Mouse (Mus musculus) limb, embryonic 14.5 days (tissue): ENCODE results near the gene Tpbgl. TPM values are rescaled to one million over a fixed set of nuclear protein-coding genes. Genes with fewer than 3 reads are reported as not detected.

Source experiments
- ATAC-seq: fragments of 200-750 bp; cut with Nextera tagmentation; 2 replicates; pipeline ENCODE4 v1.8.0; 2017; ENCODE audit warnings: low read depth, moderate number of reproducible peaks, moderate TSS enrichment; ENCODE audit not compliant: low FRiP score
- DNase-seq: peaks from one replicate; pipeline ENCODE4 v3.0.0-alpha.2; 2015; ENCODE audit warnings: low spot score
- H3K27ac ChIP-seq: fragments of 300-500 bp; sonication (generic); replicated peaks from 2 replicates; pipeline ENCODE4 v1.5.1; 2014; ENCODE audit warnings: low read depth, mild to moderate bottlenecking, low read length, moderate library complexity, mixed read lengths
- H3K27me3 ChIP-seq: fragments of 300-500 bp; sonication (generic); 2 replicates; pipeline ENCODE4 v1.6.1; 2014; ENCODE audit warnings: low read length, mixed read lengths; ENCODE audit not compliant: control insufficient read depth, insufficient read depth
- H3K36me3 ChIP-seq: fragments of 300-500 bp; sonication (generic); 2 replicates; pipeline ENCODE4 v1.6.1; 2014; ENCODE audit warnings: mild to moderate bottlenecking, low read length, moderate library complexity, mixed read lengths; ENCODE audit not compliant: control insufficient read depth, insufficient read depth
- H3K4me1 ChIP-seq: fragments of 300-500 bp; sonication (generic); 2 replicates; pipeline ENCODE4 v1.6.1; 2014; ENCODE audit warnings: antibody characterized with exemption, low read length, mixed read lengths; ENCODE audit not compliant: control insufficient read depth, insufficient read depth
- H3K4me2 ChIP-seq: fragments of 300-500 bp; sonication (generic); replicated peaks from 2 replicates; pipeline ENCODE4 v1.6.1; 2014; ENCODE audit warnings: low read depth, mild to moderate bottlenecking, low read length, moderate library complexity; ENCODE audit not compliant: severe bottlenecking
- H3K4me3 ChIP-seq: fragments of 300-500 bp; sonication (generic); replicated peaks from 2 replicates; pipeline ENCODE4 v1.5.1; 2014; ENCODE audit warnings: low read length
- H3K9ac ChIP-seq: fragments of 300-500 bp; sonication (generic); 2 replicates; pipeline ENCODE4 v1.6.1; 2014; ENCODE audit warnings: mild to moderate bottlenecking, low read depth, low read length, moderate library complexity; ENCODE audit not compliant: severe bottlenecking
- H3K9me3 ChIP-seq: fragments of 300-500 bp; sonication (generic); 2 replicates; pipeline ENCODE4 v1.6.1; 2016; ENCODE audit warnings: low read length; ENCODE audit not compliant: control insufficient read depth
- POLR2A ChIP-seq: fragments of 200-500 bp; IDR thresholded peaks from 2 replicates; pipeline ENCODE4 v1.8.0; 2012; ENCODE audit warnings: inconsistent platforms, mild to moderate bottlenecking, moderate library complexity, borderline replicate concordance; ENCODE audit not compliant: insufficient read depth, insufficient read length; ENCODE audit errors: extremely low read depth
- WGBS: fragments of 180-500 bp; shearing (Covaris S2); extraction: QIAGEN DNeasy Blood & Tissue Kit; methylation state at CpG from one replicate; pipeline ENCODE4 v1.1.7; 2014; 5-methylcytosine and 5-hydroxymethylcytosine counted together
- polyA plus RNA-seq, 2 experiments: library from polyadenylated mRNA; depleted of rRNA in 1 of 2; stranded (reverse) in 1 of 2; unstranded in 1 of 2; fragments of >200 nt; fragmentation: Nextera tagmentation in 1 of 2; extraction: Ambion mirVana in 1 of 2; gene quantifications; 2 replicates each; pipeline versions ENCODE4 v1.2.1 to v1.2.3; 2012 to 2014

Gene Tpbgl
- polyA plus RNA-seq, 2 experiments, result 0.45 to 0.73 TPM

DNA sequence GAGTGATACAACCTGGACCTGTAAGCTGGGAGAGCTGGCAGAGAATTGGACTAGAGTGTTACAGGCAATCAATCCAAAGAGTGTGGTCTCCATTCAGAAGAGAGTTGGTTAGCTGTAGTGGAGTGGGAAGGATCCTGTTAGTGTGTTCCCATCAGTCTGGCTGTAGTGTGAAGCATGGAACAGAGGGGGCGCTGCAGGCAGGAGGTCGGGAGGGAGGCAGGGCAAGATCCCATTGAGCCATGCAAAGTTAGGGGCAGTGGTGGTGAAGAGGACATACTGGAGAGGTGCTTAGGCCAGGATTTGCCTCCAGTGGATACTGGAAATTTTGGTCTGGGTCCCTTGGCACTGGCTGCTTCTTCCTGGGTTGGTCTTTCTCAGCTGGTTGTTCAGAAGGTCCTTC, 8.6 kb downstream of the Tpbgl start:
- H3K4me3 ChIP-seq, result no peak overlapping the region
- no peak overlapping the region for H3K27ac ChIP-seq
- WGBS, result 58% methylated on average over 2 of the region's 2 CpGs
- H3K4me1 ChIP-seq, result no peaks in the 10 kb centered on the region
- no peaks in the 10 kb centered on the region for H3K9me3 ChIP-seq
- ATAC-seq (no peak), DNase-seq (no peak)
- H3K27me3 ChIP-seq, result no peaks in the 10 kb centered on the region; the same call in 1 of the 2 replicates
- no peaks in the 10 kb centered on the region for H3K36me3 ChIP-seq
- no peak overlapping the region for H3K4me2 ChIP-seq
- no peak for TF ChIP-seq POLR2A
- H3K9ac ChIP-seq, result no peak overlapping the region

DNA sequence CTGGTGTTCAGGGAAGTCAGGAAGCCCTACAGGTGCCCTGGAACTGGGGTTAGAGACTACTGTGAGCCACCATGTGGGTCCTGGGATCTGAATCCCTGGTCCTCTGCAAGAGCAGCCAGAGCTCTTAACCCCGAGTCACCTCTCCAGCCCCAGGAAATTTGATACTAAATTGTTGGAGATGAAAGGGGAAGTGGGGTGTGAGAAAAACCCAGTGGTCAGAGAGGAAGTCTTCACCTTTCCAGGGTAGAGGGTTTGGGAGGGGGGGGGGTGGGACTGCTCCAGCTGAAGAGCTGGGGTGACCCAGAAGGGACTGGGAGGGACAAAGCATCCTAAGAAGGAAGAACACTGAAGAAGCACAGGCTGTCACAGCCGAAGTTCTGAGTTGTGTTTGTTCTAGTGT, 19.3 kb downstream of the Tpbgl start:
- H3K27ac ChIP-seq, result no peak overlapping the region
- no peak for DNase-seq
- TF ChIP-seq POLR2A, result no peak
- no peak overlapping the region for H3K4me3 ChIP-seq
- no peaks in the 10 kb centered on the region for H3K27me3 ChIP-seq
- H3K4me2 ChIP-seq, result no peak overlapping the region
- no peak for ATAC-seq
- H3K9ac ChIP-seq, result no peak overlapping the region
- H3K36me3 ChIP-seq, result peaks cover 12% of the 10 kb centered on the region; the same call in 1 of the 2 replicates
- 50% methylated on average over 2 of the region's 2 CpGs for WGBS
- no peaks in the 10 kb centered on the region for H3K9me3 ChIP-seq
- H3K4me1 ChIP-seq, result no peaks in the 10 kb centered on the region

DNA sequence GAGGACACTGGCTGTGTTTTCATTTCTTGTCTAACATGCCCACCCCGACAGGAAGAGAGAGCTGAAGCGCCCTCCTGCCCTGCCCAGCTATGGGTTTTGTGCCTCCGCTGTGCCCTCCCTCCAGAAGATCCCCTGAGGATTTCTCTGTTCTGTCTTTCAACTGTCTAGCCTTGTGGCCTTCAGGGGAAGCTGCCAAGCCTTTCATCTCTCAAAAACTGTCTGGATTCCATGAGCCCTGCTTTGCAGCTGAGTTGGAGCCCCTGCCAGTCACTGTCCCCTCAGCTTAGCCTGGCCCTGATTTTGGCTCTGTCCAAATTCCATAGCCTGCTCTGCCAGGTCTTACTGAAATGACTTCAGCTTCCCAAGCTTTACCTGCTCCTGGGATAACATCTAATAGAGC, 20.1 kb downstream of the Tpbgl start:
- no peak for ATAC-seq
- 85% methylated on average over 3 of the region's 3 CpGs for WGBS
- H3K4me3 ChIP-seq, result no peak overlapping the region
- DNase-seq, result no peak
- no peaks in the 10 kb centered on the region for H3K9me3 ChIP-seq
- no peak overlapping the region for H3K9ac ChIP-seq
- H3K4me1 ChIP-seq, result no peaks in the 10 kb centered on the region
- H3K27ac ChIP-seq, result no peak overlapping the region
- H3K4me2 ChIP-seq, result no peak overlapping the region
- no peak for TF ChIP-seq POLR2A
- H3K36me3 ChIP-seq, result peaks cover 18% of the 10 kb centered on the region; the same call in 1 of the 2 replicates
- no peaks in the 10 kb centered on the region for H3K27me3 ChIP-seq

DNA sequence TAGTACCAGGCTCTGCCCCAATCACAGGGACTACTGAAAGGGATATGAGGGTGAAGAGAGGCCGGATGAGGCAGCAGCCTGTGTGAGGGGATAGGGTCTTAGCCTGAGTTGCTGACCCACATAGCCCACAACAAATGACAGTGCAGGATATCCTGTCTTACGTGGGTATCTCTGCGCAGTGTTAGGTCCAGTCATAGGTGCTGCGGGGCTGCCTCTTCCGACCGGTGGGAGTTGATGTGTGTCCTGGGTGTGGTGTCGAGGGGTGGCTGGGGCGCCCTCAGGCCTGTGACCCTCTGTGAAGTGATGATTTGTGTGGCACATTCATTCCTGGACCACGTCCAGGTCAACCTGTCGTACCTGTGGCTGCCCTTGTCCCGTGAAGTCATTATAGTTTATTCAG, 20.6 kb downstream of the Tpbgl start:
- 85% methylated on average over 11 of the region's 11 CpGs for WGBS
- peaks cover 20% of the 10 kb centered on the region; the same call in 1 of the 2 replicates for H3K36me3 ChIP-seq
- no peaks in the 10 kb centered on the region for H3K4me1 ChIP-seq
- no peak overlapping the region for H3K9ac ChIP-seq
- H3K4me2 ChIP-seq, result no peak overlapping the region
- ATAC-seq, result no peak
- no peak for DNase-seq
- no peak overlapping the region for H3K4me3 ChIP-seq
- no peaks in the 10 kb centered on the region for H3K9me3 ChIP-seq
- no peak for TF ChIP-seq POLR2A
- no peaks in the 10 kb centered on the region for H3K27me3 ChIP-seq
- H3K27ac ChIP-seq, result no peak overlapping the region

DNA sequence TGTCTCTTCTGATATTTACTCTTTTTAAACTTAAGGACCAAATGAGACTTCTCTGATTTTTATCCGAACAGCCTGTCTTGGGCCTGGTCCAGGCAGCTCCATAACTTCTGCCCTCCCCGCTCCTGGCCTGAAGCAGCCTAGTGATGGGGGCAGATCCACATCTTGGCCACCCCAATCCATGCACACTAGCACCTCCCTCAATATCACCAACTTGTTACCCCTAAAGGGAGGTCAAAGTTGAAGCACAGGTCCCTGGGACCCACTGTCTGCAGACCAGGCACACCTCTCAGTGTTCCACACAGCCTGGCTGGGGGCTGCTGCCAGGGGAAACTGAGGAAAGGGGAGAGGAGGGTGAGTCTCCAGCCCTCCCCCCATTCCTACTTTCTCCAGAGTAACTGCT, 21.8 kb downstream of the Tpbgl start:
- Histone ChIP-seq H3K27ac (no peak overlapping the region), H3K4me3 (no peak overlapping the region), H3K4me2 (no peak overlapping the region), H3K4me1 (no peaks in the 10 kb centered on the region), H3K36me3 (peaks cover 22% of the 10 kb centered on the region; the same call in 1 of the 2 replicates), H3K9ac (no peak overlapping the region), H3K9me3 (no peaks in the 10 kb centered on the region), H3K27me3 (no peaks in the 10 kb centered on the region)
- DNase-seq (no peak), ATAC-seq (no peak)
- WGBS, result 85% methylated on average over 2 of the region's 2 CpGs
- no peak for TF ChIP-seq POLR2A
